Mouse (Mus musculus) granulocyte monocyte progenitor cell, adult 5-6 weeks (primary cell): ENCODE results near the gene Hdac2. TPM values are rescaled to one million over a fixed set of nuclear protein-coding genes. Genes with fewer than 3 reads are reported as not detected.

ENCODE experiments used
- total RNA-seq, 2 experiments: library from RNA; stranded (forward) in 1 of 2; stranded (reverse) in 1 of 2; fragments of 200-712, 200-1000 nt in 1 of 2; fragments of >200 nt in 1 of 2; fragmentation: Nextera tagmentation in 1 of 2; gene quantifications; 2 replicates each; pipeline ENCODE4 v1.2.3; 2014 to 2017

Hdac2 gene
- total RNA-seq, 2 experiments from 2014 or later, result 117 to 180 TPM

Other genes with a start within 250 kb of the Hdac2 start
- 5.1 TPM in 2 replicates for gene Marcks, start 164.4 kb downstream of the Hdac2 start, total RNA-seq (2014; fragmentation: Nextera tagmentation)
- gene Marcks, start 164.4 kb downstream of the Hdac2 start, total RNA-seq (2017), result 8.5 and 10.1 TPM in 2 replicates